Mouse (Mus musculus) hindbrain, embryonic 16.5 days (tissue): ENCODE results near the gene Hist1h2bf. TPM values are rescaled to one million over a fixed set of nuclear protein-coding genes. Genes with fewer than 3 reads are reported as not detected.
"Not testable (repeated sequence)": the region's sequence is repeated elsewhere in the genome, so short reads cannot be mapped to it uniquely, and the experiment has no call there.

Experiments used
- ATAC-seq: fragments of 200-750 bp; cut with Nextera tagmentation; 2 replicates; pipeline ENCODE4 v1.8.0; 2017; ENCODE audit warnings: moderate TSS enrichment, moderate library complexity
- H3K27ac ChIP-seq: fragments of 300-500 bp; sonication (generic); 2 replicates; pipeline ENCODE4 v1.5.1; 2014; ENCODE audit warnings: low read depth, mild to moderate bottlenecking, control low read depth, low read length, moderate library complexity
- H3K27me3 ChIP-seq: fragments of 300-500 bp; sonication (generic); replicated peaks from 2 replicates; pipeline ENCODE4 v1.6.1; 2014; ENCODE audit warnings: low read length; ENCODE audit not compliant: control insufficient read depth, insufficient read depth
- H3K36me3 ChIP-seq: fragments of 300-500 bp; sonication (generic); 2 replicates; pipeline ENCODE4 v1.6.1; 2014; ENCODE audit warnings: mild to moderate bottlenecking, low read length, moderate library complexity, mixed read lengths; ENCODE audit not compliant: control insufficient read depth, insufficient read depth
- H3K4me1 ChIP-seq: fragments of 300-500 bp; sonication (generic); 2 replicates; pipeline ENCODE4 v1.6.1; 2014; ENCODE audit warnings: low read depth, low read length; ENCODE audit not compliant: control insufficient read depth, insufficient read depth
- H3K4me2 ChIP-seq: fragments of 300-500 bp; sonication (generic); 2 replicates; pipeline ENCODE4 v1.6.1; 2014; ENCODE audit warnings: mild to moderate bottlenecking, low read length, control low read depth, moderate library complexity
- H3K4me3 ChIP-seq: fragments of 300-500 bp; sonication (generic); 2 replicates; pipeline ENCODE4 v1.5.1; 2014; ENCODE audit warnings: mild to moderate bottlenecking, low read length, control low read depth, moderate library complexity
- H3K9ac ChIP-seq: fragments of 300-500 bp; sonication (generic); 2 replicates; pipeline ENCODE4 v1.6.1; 2014; ENCODE audit warnings: low read depth, mild to moderate bottlenecking, control low read depth, low read length, moderate library complexity
- H3K9me3 ChIP-seq: fragments of 300-500 bp; sonication (generic); 2 replicates; pipeline ENCODE4 v1.6.1; 2014; ENCODE audit warnings: mild to moderate bottlenecking, low read length, moderate library complexity; ENCODE audit not compliant: control insufficient read depth
- WGBS: fragments of 180-500 bp; shearing (Covaris S2); extraction: QIAGEN DNeasy Blood & Tissue Kit; methylation state at CpG from one replicate; pipeline ENCODE4 v1.1.7; 2014; 5-methylcytosine and 5-hydroxymethylcytosine counted together
- polyA plus RNA-seq: library from polyadenylated mRNA; unstranded; fragments of >200 nt; fragmentation: Nextera tagmentation; extraction: Ambion mirVana; gene quantifications from 2 replicates; pipeline ENCODE4 v1.2.1, GENCODE M21; 2015

The Hist1h2bf gene
- polyA plus RNA-seq, 1 experiment from 2014 or later, result 0.44 TPM

GRCm38 (mm10) chr13:23541497-23541896, 32.5 kb downstream of the Hist1h2bf start:
- Histone ChIP-seq H3K4me3 (no peak overlapping the region), H3K36me3 (no peaks in the 10 kb centered on the region), H3K27me3 (no peaks in the 10 kb centered on the region), H3K27ac (no peak overlapping the region), H3K4me2 (no peak overlapping the region), H3K4me1 (peaks cover 4% of the 10 kb centered on the region), H3K9ac (no peak overlapping the region), H3K9me3 (no peaks in the 10 kb centered on the region)
- ATAC-seq, result no peak
- WGBS, result 87% methylated on average over 3 of the region's 3 CpGs

GRCm38 (mm10) chr13:23539821-23540220, 34.2 kb downstream of the Hist1h2bf start:
- 89% methylated on average over 1 of the region's 1 CpGs for WGBS
- not testable (repeated sequence) for H3K36me3 ChIP-seq, ATAC-seq

GRCm38 (mm10) chr13:23538249-23538648, 35.7 kb downstream of the Hist1h2bf start:
- Histone ChIP-seq H3K36me3 (no peaks in the 10 kb centered on the region), H3K4me2 (no peak overlapping the region), H3K9ac (no peak overlapping the region), H3K27me3 (no peaks in the 10 kb centered on the region), H3K9me3 (no peaks in the 10 kb centered on the region), H3K27ac (no peak overlapping the region), H3K4me1 (peaks cover 14% of the 10 kb centered on the region), H3K4me3 (no peak overlapping the region)
- WGBS, result 79% methylated on average over 5 of the region's 5 CpGs
- ATAC-seq, result no peak

More at GRCm38 (mm10) chr13:23539821-23540220, 34.2 kb downstream of the Hist1h2bf start:
- H3K9ac ChIP-seq, H3K4me1 ChIP-seq, H3K27ac ChIP-seq, H3K4me2 ChIP-seq, H3K27me3 ChIP-seq, H3K4me3 ChIP-seq, H3K9me3 ChIP-seq: not testable (repeated sequence)

GRCm38 (mm10) chr13:23537006-23537710, 36.8 kb downstream of the Hist1h2bf start:
- no peak for ATAC-seq
- no peak overlapping the region for H3K4me3 ChIP-seq
- H3K27ac ChIP-seq, result no peak overlapping the region
- no peak overlapping the region for H3K9ac ChIP-seq
- no peaks in the 10 kb centered on the region for H3K36me3 ChIP-seq
- H3K4me2 ChIP-seq, result peak overlapping the region; percentile 25; the same call in 1 of the 2 replicates
- H3K9me3 ChIP-seq, result no peaks in the 10 kb centered on the region
- peaks cover 20% of the 10 kb centered on the region for H3K4me1 ChIP-seq
- no peaks in the 10 kb centered on the region for H3K27me3 ChIP-seq
- 85% methylated on average over 3 of the region's 3 CpGs for WGBS

- 19% methylated on average over 7 of the region's 7 CpGs for WGBS
- ATAC-seq, result no peak
- H3K4me3 ChIP-seq, result peak overlapping the region; percentile 1
These were observed 37.7 kb downstream of the Hist1h2bf start for GRCm38 (mm10) chr13:23536076-23536822.

GRCm38 (mm10) chr13:23535137-23536075, 38.6 kb downstream of the Hist1h2bf start, which contains the start of gene Hist1h3g:
Gene Hist1h3g (plus strand): TSS chr13:23535422.
- Histone ChIP-seq H3K4me1 (peaks cover 25% of the 10 kb centered on the region), H3K9ac (peak within 1 kb of the TSS; percentile 47), H3K4me2 (peak within 1 kb of the TSS; percentile 63), H3K4me3 (peak within 1 kb of the TSS; percentile 48), H3K27ac (peak within 1 kb of the TSS; percentile 70)
- not testable (repeated sequence) for H3K9me3 ChIP-seq, H3K27me3 ChIP-seq, H3K36me3 ChIP-seq
- under 1% methylated on average over 36 of the region's 62 CpGs for WGBS
- ATAC-seq, result peak; percentile 94

More at GRCm38 (mm10) chr13:23536076-23536822, 37.7 kb downstream of the Hist1h2bf start:
- Histone ChIP-seq H3K27ac (no peak overlapping the region), H3K4me1 (peaks cover 25% of the 10 kb centered on the region), H3K9me3 (no peaks in the 10 kb centered on the region), H3K27me3 (no peaks in the 10 kb centered on the region), H3K36me3 (no peaks in the 10 kb centered on the region), H3K4me2 (peak overlapping the region; percentile 63), H3K9ac (no peak overlapping the region)

- Histone ChIP-seq H3K4me3 (peak overlapping the region; percentile 48), H3K9ac (peak overlapping the region; percentile 47), H3K9me3 (no peaks in the 10 kb centered on the region), H3K27ac (peak overlapping the region; percentile 70), H3K36me3 (no peaks in the 10 kb centered on the region), H3K4me2 (peak overlapping the region; percentile 63), H3K27me3 (no peaks in the 10 kb centered on the region), H3K4me1 (peaks cover 25% of the 10 kb centered on the region)
- peak; percentile 9 for ATAC-seq
- under 1% methylated on average over 15 of the region's 15 CpGs for WGBS
These were observed 39.4 kb downstream of the Hist1h2bf start for GRCm38 (mm10) chr13:23534368-23535131.

- not testable (repeated sequence) for H3K9me3 ChIP-seq, H3K27me3 ChIP-seq, H3K36me3 ChIP-seq
- peak within 1 kb of the TSS; percentile 48 for H3K4me3 ChIP-seq
- peak within 1 kb of the TSS; percentile 47 for H3K9ac ChIP-seq
- H3K4me2 ChIP-seq, result peak within 1 kb of the TSS; percentile 63
- peaks cover 25% of the 10 kb centered on the region for H3K4me1 ChIP-seq
- H3K27ac ChIP-seq, result peak within 1 kb of the TSS; percentile 76
- peak; percentile 54 for ATAC-seq
- WGBS, result 0% methylated on average over 24 of the region's 53 CpGs
These were observed 40.2 kb downstream of the Hist1h2bf start, which contains the start of gene Hist1h2af for GRCm38 (mm10) chr13:23533560-23534367. Gene Hist1h2af (plus strand): TSS chr13:23533906.
